Mouse (Mus musculus): ENCODE measurements around the gene Pigs. TPM values are rescaled to one million over a fixed set of nuclear protein-coding genes. Genes with fewer than 3 reads are reported as not detected.

Gene Pigs
- polyA plus RNA-seq, 1 experiment = 3.2 TPM

DNA sequence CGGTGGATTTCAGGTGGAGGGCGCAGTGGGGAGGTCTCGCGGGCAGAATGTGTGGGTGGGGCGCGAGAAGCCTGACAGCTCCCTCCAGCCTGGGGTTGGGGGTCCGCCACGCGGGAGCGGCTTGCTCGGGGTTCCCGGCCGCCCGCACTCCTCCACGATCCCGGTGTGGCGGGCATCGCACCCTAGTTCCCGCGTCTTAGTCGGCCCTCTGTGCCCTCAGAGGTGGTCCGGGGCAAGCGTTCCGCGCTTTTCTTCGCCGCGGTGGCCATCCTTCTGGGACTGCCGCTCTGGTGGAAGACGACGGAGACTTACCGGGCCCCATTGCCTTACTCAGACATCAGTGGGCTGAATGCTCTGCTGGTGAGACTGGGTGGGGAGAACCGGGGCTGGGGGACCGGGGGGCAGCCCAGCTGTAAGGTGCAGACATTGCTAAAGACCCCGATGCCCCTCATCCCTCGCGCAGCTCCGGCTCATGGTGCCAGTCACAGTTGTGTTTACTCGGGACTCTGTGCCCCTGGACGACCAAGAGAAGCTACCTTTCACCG, 369 bp downstream of the Pigs start:
- Histone ChIP-seq H3K4me3 (replicated peaks) (peak overlapping the region; percentile 97), H3K9me3 (ENCODE audit: control insufficient read depth, low read length) (no peaks in the 10 kb centered on the region), H3K27me3 (ENCODE audit: control insufficient read depth) (no peaks in the 10 kb centered on the region), H3K36me3 (ENCODE audit: control insufficient read depth) (peaks cover 45% of the 10 kb centered on the region), H3K4me1 (ENCODE audit: control insufficient read depth) (peaks cover 25% of the 10 kb centered on the region)
- TF ChIP-seq TAL1 (IDR thresholded peaks at IDR 0.05; ENCODE audit: low read length) = no peak
- TF ChIP-seq GATA1 (IDR thresholded peaks at IDR 0.05; ENCODE audit: low read length) = no peak

DNA sequence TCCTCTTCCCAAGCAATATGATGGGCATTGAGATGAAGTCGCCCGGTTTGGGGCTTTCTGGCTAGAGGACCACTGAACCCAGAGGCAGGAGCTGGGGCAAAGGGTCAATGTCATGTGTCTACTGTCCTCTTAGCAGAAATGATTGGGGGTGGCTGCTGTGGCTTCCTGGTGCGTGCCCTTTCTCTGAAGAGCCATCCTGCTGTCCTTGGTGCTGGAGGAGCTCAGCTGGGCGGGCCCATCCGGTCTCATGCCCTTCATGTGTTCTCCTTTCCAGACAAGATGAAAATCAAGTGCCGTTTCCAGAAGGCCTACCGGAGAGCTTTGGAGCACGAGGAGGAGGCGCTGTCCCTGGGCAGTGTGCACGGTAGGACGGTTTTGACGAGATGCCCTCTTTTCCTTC, 4.5 kb downstream of the Pigs start:
- H3K4me1 ChIP-seq (ENCODE audit: control insufficient read depth) = peaks cover 17% of the 10 kb centered on the region
- peaks cover 46% of the 10 kb centered on the region for H3K36me3 ChIP-seq (ENCODE audit: control insufficient read depth)
- TF ChIP-seq GATA1 (IDR thresholded peaks at IDR 0.05; ENCODE audit: low read length) (no peak), TAL1 (IDR thresholded peaks at IDR 0.05; ENCODE audit: low read length) (no peak)
- H3K27me3 ChIP-seq (ENCODE audit: control insufficient read depth) = no peaks in the 10 kb centered on the region
- no peaks in the 10 kb centered on the region for H3K9me3 ChIP-seq (ENCODE audit: control insufficient read depth, low read length)
- H3K4me3 ChIP-seq (replicated peaks) = no peak overlapping the region

DNA sequence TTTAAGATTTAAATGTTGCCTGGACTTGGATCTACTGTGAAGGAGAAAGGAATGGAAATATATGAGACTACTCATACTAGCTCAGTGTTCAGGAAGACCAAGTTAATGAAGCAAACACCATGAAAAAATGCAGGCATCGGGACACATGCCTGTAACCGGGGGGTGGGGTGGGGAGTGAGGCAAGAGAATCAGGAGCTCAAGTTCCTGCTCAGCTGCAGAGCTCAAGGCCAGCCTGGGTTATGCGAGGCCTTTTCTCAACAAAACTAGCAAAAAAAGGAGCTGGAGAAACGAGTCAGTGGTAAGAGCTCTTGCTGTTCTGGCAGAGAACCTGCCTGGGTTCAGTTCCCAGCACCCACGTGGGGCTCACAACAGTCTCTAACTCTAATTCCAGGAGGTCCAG, 5.8 kb downstream of the Pigs start:
- Histone ChIP-seq H3K9me3 (ENCODE audit: control insufficient read depth, low read length) (no peaks in the 10 kb centered on the region), H3K4me1 (ENCODE audit: control insufficient read depth) (peaks cover 8% of the 10 kb centered on the region), H3K4me3 (replicated peaks) (no peak overlapping the region), H3K36me3 (ENCODE audit: control insufficient read depth) (peaks cover 56% of the 10 kb centered on the region), H3K27me3 (ENCODE audit: control insufficient read depth) (no peaks in the 10 kb centered on the region)
- TF ChIP-seq TAL1 (IDR thresholded peaks at IDR 0.05; ENCODE audit: low read length) = no peak
- TF ChIP-seq GATA1 (IDR thresholded peaks at IDR 0.05; ENCODE audit: low read length) = no peak

DNA sequence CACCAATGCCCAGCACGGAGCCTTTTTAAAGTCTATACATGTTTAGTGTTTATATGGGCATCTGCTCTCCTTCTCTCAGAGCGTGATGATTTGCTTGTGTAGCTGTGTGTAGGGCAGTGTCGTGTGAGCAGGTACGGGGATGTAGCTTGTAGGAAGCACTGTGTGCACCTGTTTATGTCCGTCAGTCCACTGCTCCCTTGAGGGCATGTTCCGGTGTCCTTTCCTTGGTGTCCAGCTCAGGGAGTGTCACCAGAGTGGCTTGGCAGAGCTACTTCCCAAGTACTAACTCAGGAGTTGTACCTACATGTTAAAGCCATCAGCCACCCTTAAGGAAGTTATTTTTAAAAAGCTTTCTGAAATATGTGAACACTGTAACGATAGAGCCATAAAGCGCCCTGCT, 8.8 kb downstream of the Pigs start:
- TF ChIP-seq GATA1 (IDR thresholded peaks at IDR 0.05; ENCODE audit: low read length) (no peak), TAL1 (IDR thresholded peaks at IDR 0.05; ENCODE audit: low read length) (no peak)
- Histone ChIP-seq H3K4me3 (replicated peaks) (no peak overlapping the region), H3K27me3 (ENCODE audit: control insufficient read depth) (no peaks in the 10 kb centered on the region), H3K36me3 (ENCODE audit: control insufficient read depth) (peaks cover 79% of the 10 kb centered on the region), H3K4me1 (ENCODE audit: control insufficient read depth) (0 out of 2 replicates have a peak, but pooled peaks cover 3% of the 10 kb centered on the region), H3K9me3 (ENCODE audit: control insufficient read depth, low read length) (no peaks in the 10 kb centered on the region)

DNA sequence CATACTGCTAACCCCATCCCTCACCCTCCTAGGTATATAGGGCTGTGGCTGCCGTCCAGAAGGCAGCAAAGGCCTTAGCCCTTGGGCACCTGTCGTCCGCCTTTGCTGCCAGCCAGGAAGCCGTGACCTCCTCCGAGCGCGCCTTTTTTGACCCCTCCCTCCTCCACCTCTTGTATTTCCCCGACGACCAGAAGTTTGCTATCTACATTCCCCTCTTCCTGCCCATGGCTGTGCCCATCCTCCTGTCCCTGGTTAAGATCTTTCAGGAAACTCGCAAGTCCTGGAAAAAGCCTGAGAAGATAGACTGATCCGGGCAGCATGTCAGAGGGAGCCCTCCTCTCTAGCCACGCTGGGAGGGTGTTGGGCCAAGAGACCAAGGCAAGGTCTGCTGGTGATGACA, 13.5 kb downstream of the Pigs start:
- H3K4me3 ChIP-seq (replicated peaks) = no peak overlapping the region
- TF ChIP-seq TAL1 (IDR thresholded peaks at IDR 0.05; ENCODE audit: low read length) = no peak
- no peak for TF ChIP-seq GATA1 (IDR thresholded peaks at IDR 0.05; ENCODE audit: low read length)

DNA sequence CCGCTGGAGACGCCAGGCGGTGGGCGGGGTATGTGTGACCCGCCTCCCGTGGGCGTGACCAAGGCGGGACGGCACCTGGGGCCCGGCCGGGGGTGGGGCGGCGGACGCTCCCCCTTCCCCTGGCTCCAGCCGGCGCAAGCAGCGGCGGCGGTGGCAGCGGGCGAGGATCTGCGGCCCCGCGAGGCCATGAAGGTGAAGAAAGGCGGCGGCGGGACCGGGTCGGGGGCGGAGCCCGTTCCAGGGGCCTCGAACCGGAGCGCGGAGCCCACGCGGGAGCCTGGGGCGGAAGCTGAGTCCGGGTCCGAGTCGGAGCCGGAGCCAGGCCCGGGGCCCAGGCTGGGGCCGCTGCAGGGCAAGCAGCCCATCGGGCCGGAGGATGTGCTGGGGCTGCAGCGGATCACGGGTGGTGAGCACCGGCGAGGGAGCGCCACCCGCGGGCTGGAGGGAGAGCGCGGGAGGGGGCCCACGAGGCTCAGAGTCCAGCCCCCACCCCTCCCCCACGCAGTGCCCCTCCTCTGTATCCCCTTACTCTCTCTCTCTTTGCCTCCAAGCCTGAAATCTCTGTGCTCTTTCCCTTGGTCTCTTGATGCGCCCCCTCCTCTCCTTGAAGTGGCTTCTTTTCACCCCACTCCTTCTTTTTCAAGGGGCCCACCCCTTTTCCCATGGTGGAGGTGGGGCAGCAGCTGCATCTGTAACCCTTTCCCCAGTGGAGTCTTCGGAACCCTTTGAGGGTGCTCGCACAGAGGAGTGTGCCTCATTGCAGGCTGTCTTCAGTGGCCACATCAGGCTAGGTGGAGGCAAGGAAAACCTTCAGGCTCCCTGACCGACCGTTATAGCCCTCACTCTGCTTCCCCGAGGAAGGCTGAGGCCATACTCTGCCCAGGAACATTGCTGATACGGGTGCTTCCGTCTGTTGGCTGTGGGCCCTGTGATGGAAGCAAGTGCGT, 15.4 kb downstream of the Pigs start, which contains the start of gene Unc119:
Unc119 (plus strand) TSS at position 102 of the 947 bp plus-strand sequence.
- no peak for TF ChIP-seq GATA1 (IDR thresholded peaks at IDR 0.05; ENCODE audit: low read length)
- Histone ChIP-seq H3K4me1 (ENCODE audit: control insufficient read depth) (peaks cover 54% of the 10 kb centered on the region), H3K4me3 (replicated peaks) (peak within 1 kb of the TSS; percentile 82), H3K27me3 (ENCODE audit: control insufficient read depth) (no peaks in the 10 kb centered on the region), H3K9me3 (ENCODE audit: control insufficient read depth, low read length) (no peaks in the 10 kb centered on the region), H3K36me3 (ENCODE audit: control insufficient read depth) (peaks cover 53% of the 10 kb centered on the region)

More for the DNA sequence above, 13.5 kb downstream of the Pigs start:
- Histone ChIP-seq H3K4me1 (ENCODE audit: control insufficient read depth) (peaks cover 44% of the 10 kb centered on the region), H3K9me3 (ENCODE audit: control insufficient read depth, low read length) (no peaks in the 10 kb centered on the region), H3K27me3 (ENCODE audit: control insufficient read depth) (no peaks in the 10 kb centered on the region), H3K36me3 (ENCODE audit: control insufficient read depth) (peaks cover 55% of the 10 kb centered on the region)

DNA sequence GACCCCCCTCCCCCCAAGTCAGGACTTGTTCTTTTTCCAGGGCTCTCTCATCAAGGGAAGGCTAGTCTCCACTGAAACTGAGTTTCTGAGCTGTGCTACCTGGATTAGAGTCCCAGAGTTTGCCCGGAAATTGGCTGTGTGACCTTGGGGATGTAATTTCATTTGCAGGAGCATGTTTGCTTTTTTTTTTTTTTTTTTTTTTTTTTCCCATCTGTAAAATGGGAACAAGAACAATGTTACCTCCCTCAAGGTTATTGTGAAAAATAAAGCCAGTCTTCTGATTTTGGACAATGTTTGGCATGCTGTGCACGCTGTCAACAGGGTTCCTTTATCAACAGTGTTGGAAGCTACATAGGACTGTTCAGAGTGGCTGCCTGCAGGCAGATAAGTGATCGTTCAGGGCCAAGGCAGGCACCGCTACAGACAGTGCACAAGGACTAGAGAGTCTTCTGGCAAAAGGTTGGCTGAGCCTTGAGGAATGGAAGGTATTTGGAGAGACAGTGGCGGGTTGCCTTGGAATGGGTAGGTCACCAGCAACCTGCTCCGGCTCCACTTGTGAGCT, 16.2 kb downstream of the Pigs start:
- no peaks in the 10 kb centered on the region for H3K27me3 ChIP-seq (ENCODE audit: control insufficient read depth)
- peaks cover 48% of the 10 kb centered on the region for H3K36me3 ChIP-seq (ENCODE audit: control insufficient read depth)
- peaks cover 54% of the 10 kb centered on the region for H3K4me1 ChIP-seq (ENCODE audit: control insufficient read depth)
- no peaks in the 10 kb centered on the region for H3K9me3 ChIP-seq (ENCODE audit: control insufficient read depth, low read length)
- H3K4me3 ChIP-seq (replicated peaks) = peak overlapping the region; percentile 82
- peak; percentile 59; the same call in 2 of the 3 replicates for TF ChIP-seq TAL1 (IDR thresholded peaks at IDR 0.05; ENCODE audit: low read length)
- peak; percentile 57 for TF ChIP-seq GATA1 (IDR thresholded peaks at IDR 0.05; ENCODE audit: low read length)

DNA sequence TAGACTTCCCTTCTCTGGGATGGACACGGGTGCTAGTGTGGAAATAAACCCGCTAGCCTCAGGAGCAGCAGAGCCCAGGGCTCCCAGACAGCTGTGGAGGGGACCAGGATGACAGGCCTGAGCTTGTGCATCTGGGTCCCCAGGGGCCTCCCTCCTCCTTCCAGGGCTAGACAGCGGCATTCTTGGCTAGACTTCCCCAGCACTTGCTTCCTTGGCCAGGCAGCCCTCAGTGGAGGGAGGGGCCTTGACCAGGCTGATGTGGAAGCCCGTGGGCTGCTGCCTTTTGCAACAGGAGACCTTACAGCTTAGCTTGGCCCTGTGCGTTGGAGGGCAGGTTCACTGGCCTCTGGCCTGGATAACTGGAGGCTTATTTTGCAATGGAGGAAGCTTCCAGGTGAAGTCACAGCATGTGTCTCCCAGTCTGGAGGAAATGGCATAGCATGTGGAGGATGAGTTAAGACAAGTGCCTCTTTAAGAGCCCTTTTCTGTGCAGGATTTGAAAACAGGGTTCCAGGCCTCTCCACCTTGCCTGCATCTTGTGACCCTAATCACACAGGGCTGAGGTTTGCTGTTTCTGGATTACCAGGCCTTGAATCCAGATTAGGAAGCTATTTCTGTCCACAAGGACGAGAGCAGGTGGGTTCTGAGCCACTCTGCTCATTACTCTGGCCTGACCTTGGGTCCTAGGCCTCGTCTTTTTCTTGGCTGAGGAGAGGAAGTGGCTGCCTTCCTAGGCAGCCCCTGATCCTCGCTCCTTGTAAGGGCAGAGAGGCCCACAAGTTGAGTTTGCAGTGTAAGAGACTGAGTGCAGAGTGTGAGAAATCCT, 16.9 kb downstream of the Pigs start:
- TF ChIP-seq GATA1 (IDR thresholded peaks at IDR 0.05; ENCODE audit: low read length) (no peak), TAL1 (IDR thresholded peaks at IDR 0.05; ENCODE audit: low read length) (no peak)
- Histone ChIP-seq H3K4me1 (ENCODE audit: control insufficient read depth) (peaks cover 54% of the 10 kb centered on the region), H3K36me3 (ENCODE audit: control insufficient read depth) (peaks cover 41% of the 10 kb centered on the region), H3K9me3 (ENCODE audit: control insufficient read depth, low read length) (no peaks in the 10 kb centered on the region), H3K4me3 (replicated peaks) (peak overlapping the region; percentile 82), H3K27me3 (ENCODE audit: control insufficient read depth) (no peaks in the 10 kb centered on the region)
